Mouse (Mus musculus) E14TG2a.4 (cell line): ENCODE measurements around the gene Lrrk1.

Source experiments
- CTCF ChIP-seq: conservative IDR thresholded peaks from 2 replicates; pipeline ENCODE4 v1.5.1; 2014; ENCODE audit warnings: low read length
- POU5F1 ChIP-seq: IDR thresholded peaks from 2 replicates; pipeline ENCODE4 v1.6.1; 2014; ENCODE audit warnings: low read length, borderline replicate concordance

GRCm38 (mm10) chr7:66351074-66351473 lies 37.1 kb downstream of the Lrrk1 start:
- TF ChIP-seq CTCF (no peak), POU5F1 (no peak)
